Mouse (Mus musculus) forebrain, embryonic 13.5 days (tissue): ENCODE results near the gene Rsph14. TPM values are rescaled to one million over a fixed set of nuclear protein-coding genes. Genes with fewer than 3 reads are reported as not detected.
A peak's percentile ranks its signal among the peaks of the same experiment; 100 is the strongest.

Source experiments
- ATAC-seq: fragments of 200-750 bp; cut with Nextera tagmentation; 2 replicates; pipeline ENCODE4 v1.8.0; 2017
- H3K27ac ChIP-seq: fragments of 300-500 bp; sonication (generic); 2 replicates; pipeline ENCODE4 v1.5.1; 2015; ENCODE audit warnings: inconsistent platforms, mild to moderate bottlenecking, moderate library complexity
- H3K27me3 ChIP-seq: fragments of 300-500 bp; sonication (generic); 2 replicates; pipeline ENCODE4 v1.6.1; 2015; ENCODE audit warnings: mild to moderate bottlenecking, inconsistent platforms
- H3K36me3 ChIP-seq: fragments of 300-500 bp; sonication (generic); 2 replicates; pipeline ENCODE4 v1.6.1; 2015; ENCODE audit warnings: mild to moderate bottlenecking, inconsistent platforms; ENCODE audit not compliant: poor library complexity, severe bottlenecking
- H3K4me1 ChIP-seq: fragments of 300-500 bp; sonication (generic); 2 replicates; pipeline ENCODE4 v1.6.1; 2015; ENCODE audit warnings: inconsistent platforms
- H3K4me2 ChIP-seq: fragments of 300-500 bp; sonication (generic); 2 replicates; pipeline ENCODE4 v1.6.1; 2015; ENCODE audit warnings: inconsistent platforms, mild to moderate bottlenecking, moderate library complexity
- H3K4me3 ChIP-seq: fragments of 300-500 bp; sonication (generic); 2 replicates; pipeline ENCODE4 v1.5.1; 2015; ENCODE audit warnings: mild to moderate bottlenecking, inconsistent platforms
- H3K9ac ChIP-seq: fragments of 300-500 bp; sonication (generic); 2 replicates; pipeline ENCODE4 v1.6.1; 2015; ENCODE audit warnings: mild to moderate bottlenecking, inconsistent platforms
- H3K9me3 ChIP-seq: fragments of 300-500 bp; sonication (generic); replicated peaks from 2 replicates; pipeline ENCODE4 v1.6.1; 2016; ENCODE audit warnings: inconsistent platforms
- WGBS: fragments of 180-500 bp; shearing (Covaris S2); methylation state at CpG from one replicate; pipeline ENCODE4 v1.1.7; 2015; 5-methylcytosine and 5-hydroxymethylcytosine counted together
- polyA plus RNA-seq: library from polyadenylated mRNA; unstranded; fragments of >200 nt; fragmentation: Nextera tagmentation; extraction: Ambion mirVana; gene quantifications from 2 replicates; pipeline ENCODE4 v1.2.1, GENCODE M21; 2015

Gene Rsph14
- polyA plus RNA-seq, 1 experiment from 2014 or later, result 0.31 TPM

DNA sequence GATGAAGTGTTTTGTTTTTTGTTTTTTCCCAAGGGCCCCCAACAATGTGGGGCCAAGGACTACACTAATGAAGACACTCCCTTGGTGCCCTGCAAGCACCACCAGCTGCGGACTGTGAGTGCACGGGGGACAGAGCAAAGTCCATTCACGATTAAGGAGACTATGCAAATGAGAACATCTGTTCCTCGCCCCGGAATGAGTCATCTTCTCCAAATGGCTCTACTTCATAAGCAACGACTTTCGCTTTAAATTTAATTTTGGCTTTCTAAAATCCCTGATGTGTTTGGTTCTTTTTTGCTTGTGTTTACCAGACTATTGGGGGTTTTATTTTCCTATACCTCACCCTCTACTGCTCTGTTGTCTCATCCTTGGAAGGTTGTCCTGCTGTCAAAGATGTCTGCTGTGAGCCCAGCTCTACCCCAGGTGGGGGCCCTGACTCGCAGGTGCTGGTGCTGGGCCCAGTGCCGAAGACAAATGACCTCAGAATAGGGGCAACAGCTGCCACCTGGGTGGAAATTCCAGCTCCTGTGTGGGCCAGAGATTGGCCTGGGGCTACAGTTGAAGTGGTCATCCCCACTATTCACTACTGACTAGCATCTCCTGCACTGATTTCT lies 79.4 kb downstream of the Rsph14 start:
- Histone ChIP-seq H3K9ac (no peak overlapping the region), H3K4me2 (no peak overlapping the region), H3K4me3 (no peak overlapping the region), H3K9me3 (no peaks in the 10 kb centered on the region), H3K4me1 (0 out of 2 replicates have a peak, but pooled peaks cover 3% of the 10 kb centered on the region), H3K27me3 (no peaks in the 10 kb centered on the region), H3K27ac (no peak overlapping the region), H3K36me3 (no peaks in the 10 kb centered on the region)
- WGBS, result 42% methylated on average over 9 of the region's 9 CpGs
- peak; percentile 48; the same call in 1 of the 2 replicates for ATAC-seq

DNA sequence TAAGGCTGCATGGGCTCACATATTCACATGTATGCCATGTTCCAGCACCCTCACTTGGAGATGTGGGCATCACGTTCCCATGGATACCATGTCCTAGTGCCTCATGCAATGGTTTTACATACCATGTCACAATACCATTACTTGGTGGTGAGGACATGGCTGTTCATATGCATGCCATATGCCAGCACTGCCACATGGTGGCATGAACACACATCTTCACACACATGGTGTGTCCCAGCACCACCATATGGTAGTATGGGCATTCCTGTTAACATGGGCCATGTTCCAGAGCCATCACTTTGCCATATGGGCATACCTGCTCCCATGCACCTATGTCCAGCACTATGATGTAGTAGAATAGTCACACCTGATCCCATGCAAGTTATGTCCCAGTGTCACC lies 91.6 kb downstream of the Rsph14 start:
- ATAC-seq, result no peak
- Histone ChIP-seq H3K4me2 (no peak overlapping the region), H3K4me1 (no peaks in the 10 kb centered on the region), H3K4me3 (no peak overlapping the region), H3K9ac (no peak overlapping the region), H3K36me3 (no peaks in the 10 kb centered on the region), H3K27me3 (no peaks in the 10 kb centered on the region), H3K27ac (no peak overlapping the region), H3K9me3 (no peaks in the 10 kb centered on the region)
- WGBS, result 94% methylated on average over 1 of the region's 1 CpGs

- Histone ChIP-seq H3K9me3 (no peaks in the 10 kb centered on the region), H3K9ac (no peak overlapping the region), H3K27ac (no peak overlapping the region), H3K27me3 (no peaks in the 10 kb centered on the region), H3K36me3 (no peaks in the 10 kb centered on the region), H3K4me2 (no peak overlapping the region), H3K4me3 (no peak overlapping the region), H3K4me1 (no peaks in the 10 kb centered on the region)
- no peak for ATAC-seq
- 69% methylated on average over 3 of the region's 3 CpGs for WGBS
These were observed 93.1 kb downstream of the Rsph14 start for GRCm38 (mm10) chr10:74939300-74939699.

GRCm38 (mm10) chr10:74938410-74938809 lies 94.0 kb downstream of the Rsph14 start:
- 68% methylated on average over 5 of the region's 5 CpGs for WGBS
- Histone ChIP-seq H3K27me3 (no peaks in the 10 kb centered on the region), H3K4me1 (no peaks in the 10 kb centered on the region), H3K9me3 (no peaks in the 10 kb centered on the region), H3K4me3 (no peak overlapping the region), H3K27ac (no peak overlapping the region), H3K4me2 (no peak overlapping the region), H3K9ac (no peak overlapping the region), H3K36me3 (no peaks in the 10 kb centered on the region)
- ATAC-seq, result no peak

- H3K4me2 ChIP-seq, result no peak overlapping the region
- ATAC-seq, result peak; percentile 65
- H3K27me3 ChIP-seq, result no peaks in the 10 kb centered on the region
- H3K36me3 ChIP-seq, result no peaks in the 10 kb centered on the region
- no peaks in the 10 kb centered on the region for H3K9me3 ChIP-seq
- H3K27ac ChIP-seq, result no peak overlapping the region
- WGBS, result 79% methylated on average over 10 of the region's 10 CpGs
- H3K4me1 ChIP-seq, result no peaks in the 10 kb centered on the region
- no peak overlapping the region for H3K4me3 ChIP-seq
- H3K9ac ChIP-seq, result no peak overlapping the region
These were observed 95.2 kb downstream of the Rsph14 start for GRCm38 (mm10) chr10:74937003-74937790.

- Histone ChIP-seq H3K4me2 (no peak overlapping the region), H3K9me3 (no peaks in the 10 kb centered on the region), H3K36me3 (no peaks in the 10 kb centered on the region), H3K9ac (no peak overlapping the region), H3K4me1 (no peaks in the 10 kb centered on the region), H3K4me3 (no peak overlapping the region), H3K27ac (no peak overlapping the region), H3K27me3 (no peaks in the 10 kb centered on the region)
- WGBS, result 33% methylated on average over 6 of the region's 6 CpGs
- no peak for ATAC-seq
These were observed 97.4 kb downstream of the Rsph14 start for GRCm38 (mm10) chr10:74935016-74935415.

DNA sequence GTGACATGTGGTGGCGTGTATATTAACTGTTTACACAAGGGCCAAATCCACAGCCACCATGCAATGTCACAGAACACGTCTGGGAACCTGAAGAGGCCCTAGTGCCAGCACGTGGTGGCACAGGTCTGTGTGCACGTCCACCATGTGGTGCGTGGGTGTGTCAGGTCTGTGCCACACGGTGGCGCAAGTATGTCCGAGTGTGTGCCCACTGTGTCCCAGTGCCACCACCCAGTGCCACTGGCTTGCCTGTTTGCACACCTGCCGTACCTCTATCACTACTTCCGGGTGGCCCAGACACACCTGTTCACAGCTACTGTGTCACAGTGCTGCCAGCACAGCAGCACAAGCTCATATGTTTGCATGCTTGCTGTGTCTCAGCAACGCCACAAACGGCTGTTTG lies 97.9 kb downstream of the Rsph14 start:
- H3K36me3 ChIP-seq, result no peaks in the 10 kb centered on the region
- H3K4me2 ChIP-seq, result no peak overlapping the region
- no peak overlapping the region for H3K27ac ChIP-seq
- no peak overlapping the region for H3K9ac ChIP-seq
- H3K27me3 ChIP-seq, result no peaks in the 10 kb centered on the region
- H3K4me3 ChIP-seq, result no peak overlapping the region
- 85% methylated on average over 12 of the region's 12 CpGs for WGBS
- H3K9me3 ChIP-seq, result no peaks in the 10 kb centered on the region
- no peak for ATAC-seq
- H3K4me1 ChIP-seq, result no peaks in the 10 kb centered on the region

GRCm38 (mm10) chr10:74933548-74934190 lies 98.7 kb downstream of the Rsph14 start:
- 76% methylated on average over 19 of the region's 19 CpGs for WGBS
- ATAC-seq, result peak; percentile 59; the same call in 1 of the 2 replicates
- no peak overlapping the region for H3K9ac ChIP-seq
- no peak overlapping the region for H3K27ac ChIP-seq
- no peaks in the 10 kb centered on the region for H3K36me3 ChIP-seq
- no peaks in the 10 kb centered on the region for H3K9me3 ChIP-seq
- H3K27me3 ChIP-seq, result no peaks in the 10 kb centered on the region
- no peak overlapping the region for H3K4me2 ChIP-seq
- no peak overlapping the region for H3K4me3 ChIP-seq
- H3K4me1 ChIP-seq, result no peaks in the 10 kb centered on the region

- 86% methylated on average over 6 of the region's 6 CpGs for WGBS
- Histone ChIP-seq H3K9me3 (no peaks in the 10 kb centered on the region), H3K27me3 (no peaks in the 10 kb centered on the region), H3K36me3 (no peaks in the 10 kb centered on the region), H3K4me2 (no peak overlapping the region), H3K4me3 (no peak overlapping the region), H3K9ac (no peak overlapping the region), H3K4me1 (no peaks in the 10 kb centered on the region), H3K27ac (no peak overlapping the region)
- ATAC-seq, result no peak
These were observed 99.9 kb downstream of the Rsph14 start for GRCm38 (mm10) chr10:74932487-74932886.

- Histone ChIP-seq H3K27me3 (no peaks in the 10 kb centered on the region), H3K4me3 (no peak overlapping the region), H3K9ac (no peak overlapping the region), H3K9me3 (no peaks in the 10 kb centered on the region), H3K27ac (no peak overlapping the region), H3K36me3 (no peaks in the 10 kb centered on the region), H3K4me2 (no peak overlapping the region), H3K4me1 (no peaks in the 10 kb centered on the region)
- ATAC-seq, result no peak
- 86% methylated on average over 6 of the region's 6 CpGs for WGBS
These were observed 100.8 kb downstream of the Rsph14 start for GRCm38 (mm10) chr10:74931631-74932030.

- 81% methylated on average over 3 of the region's 3 CpGs for WGBS
- Histone ChIP-seq H3K9ac (no peak overlapping the region), H3K4me3 (no peak overlapping the region), H3K27me3 (no peaks in the 10 kb centered on the region), H3K4me2 (no peak overlapping the region), H3K9me3 (no peaks in the 10 kb centered on the region), H3K27ac (no peak overlapping the region), H3K36me3 (no peaks in the 10 kb centered on the region), H3K4me1 (peaks cover 2% of the 10 kb centered on the region; the same call in 1 of the 2 replicates)
- ATAC-seq, result no peak
These were observed 101.8 kb downstream of the Rsph14 start for GRCm38 (mm10) chr10:74930541-74930940.

DNA sequence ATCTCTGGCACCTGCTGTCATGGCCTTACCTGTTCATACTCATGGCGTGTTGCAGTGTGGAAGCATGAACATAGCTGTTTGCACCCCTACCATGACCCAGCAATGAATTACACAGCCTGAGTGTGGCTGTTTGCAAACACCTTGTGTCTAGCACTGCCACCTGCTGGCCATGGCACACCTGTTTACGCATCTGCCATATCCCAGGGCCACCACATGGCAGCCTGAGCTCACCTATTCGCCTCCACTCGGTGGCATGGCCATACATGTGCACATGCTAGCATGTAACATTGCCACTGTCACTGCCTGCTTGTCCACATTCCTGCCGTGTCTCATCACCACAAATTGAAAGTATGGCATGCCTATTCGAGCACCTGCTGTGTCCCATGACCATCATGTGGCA lies 102.8 kb downstream of the Rsph14 start:
- H3K4me1 ChIP-seq, result peaks cover 7% of the 10 kb centered on the region
- H3K27me3 ChIP-seq, result no peaks in the 10 kb centered on the region
- no peak for ATAC-seq
- H3K4me3 ChIP-seq, result no peak overlapping the region
- no peak overlapping the region for H3K9ac ChIP-seq
- H3K4me2 ChIP-seq, result no peak overlapping the region
- H3K9me3 ChIP-seq, result no peaks in the 10 kb centered on the region
- WGBS, result 72% methylated on average over 6 of the region's 6 CpGs
- no peaks in the 10 kb centered on the region for H3K36me3 ChIP-seq
- H3K27ac ChIP-seq, result no peak overlapping the region
